In genomic region chr16:42231306-42231705, GRCm38 (mm10) we compare ENCODE assay signal across 13 mouse cellular contexts.
DNase-seq lines count a peak whose midpoint lies in the region; TF ChIP-seq lines count a peak whose summit lies in the region.
"Had no signal": no experiment of that assay in that cellular context is flagged by ENCODE, and none has a peak within 500 bp of the region (broad histone marks: within the 10 kb centered on the region; RNA-seq: fewer than 3 reads in every experiment).

No protein-coding gene starts in this region.

- H3K27ac ChIP-seq in left cerebral cortex, adult 2 months: no peak overlapping the region
- H3K27ac ChIP-seq: forebrain, embryonic 10.5 days; heart, embryonic 15.5 days; limb, embryonic 12.5 days had no signal

- intact Hi-C loops in left cerebral cortex, adult 2 months (cut with DNase I): no loop called here
- intact Hi-C loops in left cerebral cortex, postnatal 36 days (cut with DNase I): no loop called here

- peak; percentile 9; the same call in 1 of the 2 replicates for TF ChIP-seq CTCF in left cerebral cortex, adult 2 months (IDR thresholded peaks at IDR 0.05)

- H3K4me3 ChIP-seq in left cerebral cortex, adult 2 months: no peak overlapping the region
- H3K4me3 ChIP-seq: forebrain, embryonic 10.5 days; heart, embryonic 15.5 days; limb, embryonic 12.5 days had no signal

- DNase-seq in cerebellum, postnatal 10 days: peak; percentile 10 to 20
- no peak for DNase-seq in cerebellum, postnatal 14 days
- no peak for DNase-seq in left cerebral cortex, adult 2 months (ENCODE audit: extremely low spot score in 1 of 2, low spot score in 2 of 2)
- no peak for DNase-seq in left cerebral cortex, postnatal 36 days (ENCODE audit: low spot score in 2 of 2)
- peak; percentile 8 for DNase-seq in thymus, postnatal 25 days
- no peak for DNase-seq in thymus, postnatal 0 days (ENCODE audit: low spot score)
- peak; percentile 41 for DNase-seq in testis, postnatal 10 days (ENCODE audit: low spot score)
- no peak for DNase-seq in frontal cortex, postnatal 10 days (ENCODE audit: low spot score in 2 of 2)
- DNase-seq: cerebellum, adult 11-12 months; lung, embryonic 14.5 days had no signal

Comparison
In these comparisons a context has a peak if more than half of its experiments do, and no peak if none do; other contexts are left out.
1. DNase-seq: peak in cerebellum, postnatal 10 days (2 of 2), thymus, postnatal 25 days (single experiment) and testis, postnatal 10 days (single experiment); none in cerebellum, postnatal 14 days (0 of 2), left cerebral cortex, adult 2 months (0 of 2), left cerebral cortex, postnatal 36 days (0 of 2), thymus, postnatal 0 days (single experiment) and frontal cortex, postnatal 10 days (0 of 2).